ENCODE assay signal across 8 mouse cellular contexts in genomic region chr1:37719030-37719723, GRCm38 (mm10). TPM values are rescaled to one million over a fixed set of nuclear protein-coding genes. Genes with fewer than 3 reads are reported as not detected.
A peak's percentile ranks its signal among the peaks of the same experiment; 100 is the strongest.
DNase-seq lines count a peak whose midpoint lies in the region; ATAC-seq and TF ChIP-seq lines count a peak whose summit lies in the region.
"Had no signal": no experiment of that assay in that cellular context is flagged by ENCODE, and none has a peak within 500 bp of the region (broad histone marks: within the 10 kb centered on the region; RNA-seq: fewer than 3 reads in every experiment).

No protein-coding gene starts in this region.

- H3K4me1 ChIP-seq in lung, embryonic 14.5 days (ENCODE audit: insufficient read depth) = no peaks in the 10 kb centered on the region; the same call in 1 of the 2 replicates
- no peaks in the 10 kb centered on the region for H3K4me1 ChIP-seq in heart, postnatal 0 days (ENCODE audit: control insufficient read depth, insufficient read depth)

- DNase-seq in lung, embryonic 14.5 days = peak; percentile 14
- DNase-seq in lung, postnatal 14 days = no peak
- peak; percentile 12 for DNase-seq in embryo, embryonic 10.5 days (ENCODE audit: low spot score)
- DNase-seq in heart, postnatal 0 days (ENCODE audit: low spot score) = no peak
- peak; percentile 7 for DNase-seq in mesoderm, embryonic 11.5 days (ENCODE audit: low read depth, low spot score)
- no peak for DNase-seq in yolk sac, embryonic 10.5 days (ENCODE audit: low spot score)
- no peak for DNase-seq in spleen, postnatal 14 days (ENCODE audit: low spot score in 2 of 2)

- peak overlapping the region; percentile 93 for H3K4me2 ChIP-seq in lung, embryonic 14.5 days
- H3K4me2 ChIP-seq in heart, postnatal 0 days (ENCODE audit: low read depth, low read length) = peak overlapping the region; percentile 76

- peak; percentile 73 for ATAC-seq in lung, embryonic 14.5 days (ENCODE audit: insufficient read depth)
- peak; percentile 44; the same call in 1 of the 2 replicates for ATAC-seq in heart, postnatal 0 days (ENCODE audit: insufficient read depth, low read depth)

- peak overlapping the region; percentile 59 for H3K9ac ChIP-seq in lung, embryonic 14.5 days
- H3K9ac ChIP-seq in heart, postnatal 0 days (replicated peaks; ENCODE audit: low read depth, low read length) = peak overlapping the region; percentile 40

- no peaks in the 10 kb centered on the region for H3K36me3 ChIP-seq in lung, embryonic 14.5 days (ENCODE audit: insufficient read depth)
- no peaks in the 10 kb centered on the region for H3K36me3 ChIP-seq in heart, postnatal 0 days (replicated peaks; ENCODE audit: control insufficient read depth, insufficient read depth, low read length)

- peak overlapping the region; percentile 43; the same call in 1 of the 2 replicates for H3K27ac ChIP-seq in lung, embryonic 14.5 days (ENCODE audit: low read depth)
- no peak overlapping the region for H3K27ac ChIP-seq in heart, postnatal 0 days (ENCODE audit: low read depth)

- no peaks in the 10 kb centered on the region for H3K9me3 ChIP-seq in lung, embryonic 14.5 days (ENCODE audit: low read depth, low read length)
- no peaks in the 10 kb centered on the region for H3K9me3 ChIP-seq in heart, postnatal 0 days (replicated peaks; ENCODE audit: control insufficient read depth, low read length)

- no peak for TF ChIP-seq CTCF in lung, embryonic 14.5 days (IDR thresholded peaks at IDR 0.05; ENCODE audit: low read depth)
- TF ChIP-seq CTCF in heart, postnatal 0 days (IDR thresholded peaks at IDR 0.05; ENCODE audit: low read depth) = no peak

- H3K4me3 ChIP-seq in lung, embryonic 14.5 days (ENCODE audit: low read depth, low read length) = peak overlapping the region; percentile 55
- H3K4me3 ChIP-seq in heart, postnatal 0 days (ENCODE audit: low read depth, low read length) = peak overlapping the region; percentile 48

- no peak for TF ChIP-seq EP300 in heart, postnatal 0 days (IDR thresholded peaks at IDR 0.05; ENCODE audit: low read depth)

- WGBS in lung, embryonic 14.5 days = 3% methylated on average over 49 of the region's 49 CpGs
- WGBS in heart, postnatal 0 days = 9% methylated on average over 45 of the region's 49 CpGs

- peaks cover 8% of the 10 kb centered on the region; the same call in 1 of the 2 replicates for H3K27me3 ChIP-seq in lung, embryonic 14.5 days (ENCODE audit: insufficient read depth, low read length)
- H3K27me3 ChIP-seq in heart, postnatal 0 days (ENCODE audit: control insufficient read depth, insufficient read depth, low read length) = peaks cover 13% of the 10 kb centered on the region; the same call in 1 of the 2 replicates

RNA-seq across cellular contexts. Expression of gene 2010300C02Rik, which starts 0.7 kb away (rescaled TPM):
- polyA plus RNA-seq in lung, embryonic 14.5 days (2014; fragmentation: Nextera tagmentation; extraction: Ambion mirVana) = 8.1 and 8.5 TPM in 2 replicates
- total RNA-seq in heart, postnatal 0 days (2014; rRNA removed; ENCODE audit: low replicate concordance) = 0.46 and 2.3 TPM in 2 replicates
- 0.95 and 1.0 TPM in 2 replicates for polyA plus RNA-seq in heart, postnatal 0 days (2015; fragmentation: Nextera tagmentation; extraction: Ambion mirVana)
- total RNA-seq: common myeloid progenitor, adult 5-6 weeks had no signal

Comparison
In these comparisons a context has a peak if more than half of its experiments do, and no peak if none do; other contexts are left out.
1. DNase-seq: peak in lung, embryonic 14.5 days (single experiment), embryo, embryonic 10.5 days (single experiment) and mesoderm, embryonic 11.5 days (single experiment); none in lung, postnatal 14 days (single experiment), heart, postnatal 0 days (single experiment), yolk sac, embryonic 10.5 days (single experiment) and spleen, postnatal 14 days (0 of 2).